Mouse (Mus musculus) CH12.LX (cell line): ENCODE measurements around the gene Alg5. TPM values are rescaled to one million over a fixed set of nuclear protein-coding genes. Genes with fewer than 3 reads are reported as not detected.
A peak's percentile ranks its signal among the peaks of the same experiment; 100 is the strongest.

Experiments
- DNase-seq: peaks from one replicate; pipeline ENCODE4 v3.0.0-alpha.2; 2013; ENCODE audit errors: extremely low read depth
- H3K27ac ChIP-seq: 2 replicates; pipeline ENCODE4 v1.5.1; 2012; ENCODE audit warnings: low read depth, mild to moderate bottlenecking, control low read depth, moderate library complexity; ENCODE audit not compliant: insufficient read depth
- H3K27me3 ChIP-seq: replicated peaks from 2 replicates; pipeline ENCODE3; 2012; ENCODE audit warnings: inconsistent platforms
- H3K36me3 ChIP-seq, 2 experiments: replicated peaks in 1 of 2; 2 replicates each; pipeline versions ENCODE3 to v1.6.1; 2012; ENCODE audit warnings: inconsistent platforms in 1 of 2, low read length in 1 of 2, mild to moderate bottlenecking in 1 of 2, mixed read lengths in 1 of 2, moderate library complexity in 1 of 2; ENCODE audit not compliant: control insufficient read depth in 1 of 2, insufficient read depth in 1 of 2
- H3K4me1 ChIP-seq, 2 experiments: 2 replicates each; pipeline ENCODE4 v1.6.1; 2012; ENCODE audit warnings: inconsistent platforms in 1 of 2, moderate library complexity in 1 of 2; ENCODE audit not compliant: insufficient read depth in 2 of 2, control insufficient read depth in 1 of 2
- H3K4me2 ChIP-seq: 2 replicates; pipeline ENCODE4 v1.6.1; 2012; ENCODE audit warnings: low read depth, mild to moderate bottlenecking, control low read depth; ENCODE audit not compliant: poor library complexity, insufficient read depth, severe bottlenecking
- H3K4me3 ChIP-seq, 3 experiments: fragments of 150-350 bp in 1 of 3; sonication (generic) in 1 of 3; replicated peaks in 1 of 3; 2 replicates each; pipeline versions ENCODE3 to v1.5.1; 2011 to 2012; ENCODE audit warnings: low read depth in 2 of 3, low read length in 2 of 3, mild to moderate bottlenecking in 2 of 3, moderate library complexity in 2 of 3, control low read depth in 1 of 3, improper control_type of control experiment in 1 of 3, inconsistent platforms in 1 of 3, mixed read lengths in 1 of 3; ENCODE audit not compliant: poor library complexity in 1 of 3
- H3K79me2 ChIP-seq: replicated peaks from 2 replicates; pipeline ENCODE4 v1.6.1; 2012; ENCODE audit warnings: mild to moderate bottlenecking, moderate library complexity; ENCODE audit not compliant: control insufficient read depth, poor library complexity, insufficient read depth, severe bottlenecking; ENCODE audit errors: extremely low read depth
- H3K9ac ChIP-seq: 2 replicates; pipeline ENCODE4 v1.6.1; 2012; ENCODE audit warnings: low read depth, mild to moderate bottlenecking, control low read depth, moderate library complexity; ENCODE audit not compliant: insufficient read depth
- H3K9me3 ChIP-seq: replicated peaks from 2 replicates; pipeline ENCODE3; 2012; ENCODE audit warnings: low read length, inconsistent platforms, mixed read lengths
- CTCF ChIP-seq, 2 experiments: IDR thresholded peaks in 1 of 2; conservative IDR thresholded peaks in 1 of 2; 2 replicates each; pipeline ENCODE4 v1.5.1; 2011 to 2012; ENCODE audit warnings: low read depth in 2 of 2, low read length in 2 of 2, improper control_type of control experiment in 1 of 2, inconsistent platforms in 1 of 2, mild to moderate bottlenecking in 1 of 2, moderate library complexity in 1 of 2
- EP300 ChIP-seq: IDR thresholded peaks from 2 replicates; pipeline ENCODE4 v1.6.1; 2011; ENCODE audit warnings: low read length, improper control_type of control experiment
- HCFC1 ChIP-seq: IDR thresholded peaks from 2 replicates; pipeline ENCODE4 v1.6.1; 2012; ENCODE audit warnings: low read depth, mild to moderate bottlenecking, inconsistent platforms, low read length, improper control_type of control experiment
- JUND ChIP-seq: conservative IDR thresholded peaks from 2 replicates; pipeline ENCODE4 v1.6.1; 2011; ENCODE audit warnings: low read depth, low read length, improper control_type of control experiment
- MAFK ChIP-seq: IDR thresholded peaks from 2 replicates; pipeline ENCODE4 v1.6.1; 2011; ENCODE audit warnings: low read length, improper control_type of control experiment; ENCODE audit not compliant: insufficient replicate concordance
- MAX ChIP-seq: IDR thresholded peaks from 2 replicates; pipeline ENCODE4 v1.6.1; 2011; ENCODE audit warnings: low read length, improper control_type of control experiment
- MYC ChIP-seq: IDR thresholded peaks from 2 replicates; pipeline ENCODE4 v1.6.1; 2011; ENCODE audit warnings: low read depth, mild to moderate bottlenecking, improper control_type of control experiment, low read length
- PAX5 ChIP-seq: IDR thresholded peaks from 2 replicates; pipeline ENCODE4 v1.6.1; 2012; ENCODE audit warnings: low read length, inconsistent platforms, mixed read lengths
- RAD21 ChIP-seq: IDR thresholded peaks from 2 replicates; pipeline ENCODE4 v1.6.1; 2011; ENCODE audit warnings: low read depth, mild to moderate bottlenecking, low read length, improper control_type of control experiment, moderate library complexity
- SIN3A ChIP-seq: IDR thresholded peaks from 2 replicates; pipeline ENCODE4 v1.6.1; 2012; ENCODE audit warnings: low read length, improper control_type of control experiment, inconsistent platforms
- SMC3 ChIP-seq: IDR thresholded peaks from 2 replicates; pipeline ENCODE4 v1.6.1; 2011; ENCODE audit warnings: low read depth, low read length, improper control_type of control experiment
- TCF12 ChIP-seq: IDR thresholded peaks from 2 replicates; pipeline ENCODE4 v1.6.1; 2014; ENCODE audit warnings: low read depth, mild to moderate bottlenecking, inconsistent platforms, low read length, improper control_type of control experiment
- UBTF ChIP-seq: IDR thresholded peaks from 2 replicates; pipeline ENCODE4 v1.6.1; 2012; ENCODE audit warnings: low read depth, mild to moderate bottlenecking, inconsistent platforms, low read length, improper control_type of control experiment, moderate library complexity
- USF1 ChIP-seq: IDR thresholded peaks from 2 replicates; pipeline ENCODE4 v1.6.1; 2014; ENCODE audit warnings: low read depth, mild to moderate bottlenecking, inconsistent platforms, low read length, improper control_type of control experiment
- dilution Hi-C: fragments of 300-500 bp; cut with MboI; formaldehyde crosslinking; loops from 2 replicates; pipeline ENCODE4 v1.14.3; 2020; ENCODE audit warnings: low sequenced_read_pairs; ENCODE audit not compliant: extremely low pct_unique_long_range_greater_than_20kb, extremely low pct_ligation_motif_present
- in situ Hi-C: fragments of 300-500 bp; cut with MboI; formaldehyde crosslinking; loops from 3 replicates; pipeline ENCODE4 v1.14.3; 2019; ENCODE audit warnings: low sequenced_read_pairs, low pct_ligation_motif_present, low pct_unique_long_range_greater_than_20kb, mixed read lengths
- polyA plus RNA-seq: library from polyadenylated mRNA; unstranded; fragments of >175 nt; gene quantifications from 2 replicates; pipeline ENCODE4 v1.2.1, GENCODE M21; 2012; ENCODE audit warnings: low read depth; ENCODE audit not compliant: insufficient read length
- total RNA-seq, 2 experiments: library from RNA; depleted of rRNA; stranded (reverse); fragments of 300-350 nt in 1 of 2; fragments of >200 nt in 1 of 2; gene quantifications; 2 replicates each; pipeline ENCODE4 v1.2.3; 2012 to 2014

Gene Alg5
- total and polyA plus RNA-seq, 3 experiments: 33.9 to 52.0 (median 48.0) TPM

DNA sequence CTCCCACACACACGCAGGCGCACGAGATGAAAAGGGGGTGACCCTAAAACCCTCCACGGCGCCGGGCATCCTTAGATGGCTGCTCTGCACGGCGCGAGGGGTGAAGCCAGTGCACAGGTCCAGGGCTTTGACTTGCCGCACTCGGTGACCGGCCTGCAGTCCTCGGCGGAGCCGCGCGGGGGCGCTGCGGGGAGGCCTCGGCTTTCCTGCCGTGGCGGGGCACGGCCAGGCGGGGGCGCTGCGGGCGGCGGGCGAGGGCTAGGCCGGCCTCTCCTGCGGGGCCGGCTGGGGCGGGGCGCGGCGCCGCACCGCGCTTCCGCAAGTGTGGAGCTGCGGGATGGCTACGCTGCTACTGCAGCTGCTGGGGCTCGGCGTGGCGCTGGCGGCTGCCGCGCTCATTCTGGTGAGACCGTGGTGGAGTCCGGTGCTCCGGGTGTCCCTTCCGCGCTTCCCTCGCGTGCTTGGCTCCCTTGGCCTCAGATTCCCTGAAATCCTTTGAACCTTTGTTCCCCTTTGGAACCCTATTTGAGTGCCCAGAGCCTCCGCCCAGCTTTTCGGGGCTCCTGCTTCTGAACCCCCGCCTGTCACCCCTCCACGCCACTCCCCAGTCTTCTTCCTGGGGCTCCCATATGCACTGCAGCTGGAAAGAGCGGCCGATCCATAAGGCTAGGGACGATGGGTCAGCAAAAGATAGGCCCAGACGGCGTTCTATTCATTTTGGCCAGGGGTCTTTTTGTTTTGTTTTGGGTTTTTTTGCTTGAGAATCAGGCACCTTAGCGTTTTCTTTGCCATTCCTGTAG, at the start of gene Alg5, which contains the start of gene Exosc8 (continued):
- TF ChIP-seq UBTF: peak; percentile 13; the same call in 1 of the 2 replicates
- TF ChIP-seq, all 38 proteins: peak for 19

DNA sequence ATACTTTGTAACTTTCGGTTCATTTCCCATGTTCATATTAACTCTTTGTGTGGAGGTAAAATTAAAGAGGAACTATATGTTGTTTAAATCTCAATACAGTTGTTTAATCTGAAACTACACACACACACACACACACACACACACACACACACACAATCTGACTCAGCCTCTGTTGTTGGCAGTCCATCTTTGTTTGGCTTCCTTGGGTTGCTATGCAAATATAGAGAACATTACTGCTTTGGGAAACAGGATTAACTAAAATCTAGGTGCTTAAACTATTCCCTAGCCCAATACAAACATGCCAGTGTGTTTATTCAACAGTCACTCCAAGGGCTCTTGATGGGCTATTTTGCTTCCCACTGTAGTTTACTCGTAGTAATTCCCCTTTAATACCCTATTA, 48.1 kb upstream of the Alg5 start:
- H3K4me2 ChIP-seq: no peak overlapping the region
- H3K4me3 ChIP-seq: no peak overlapping the region
- dilution Hi-C loops: no loop called here
- no peaks in the 10 kb centered on the region for H3K27me3 ChIP-seq
- H3K79me2 ChIP-seq: no peaks in the 10 kb centered on the region
- H3K9ac ChIP-seq: no peak overlapping the region
- H3K9me3 ChIP-seq: no peaks in the 10 kb centered on the region
- H3K27ac ChIP-seq: no peak overlapping the region
- in situ Hi-C loops: loop anchor here (10.0 to 25.0 kb wide), 2 partner anchors 332 to 950 kb away; no protein-coding TSS in a partner anchor
- no peak for DNase-seq
- H3K4me1 ChIP-seq: peaks cover 0 to 10% of the 10 kb centered on the region in 2 experiments; a peak in 2 of 4 replicates
- H3K36me3 ChIP-seq: no peaks in the 10 kb centered on the region
- TF ChIP-seq RAD21 (no peak), MYC (no peak), MAFK (no peak), PAX5 (no peak), HCFC1 (no peak), USF1 (no peak), JUND (no peak), EP300 (no peak), TCF12 (no peak), SIN3A (no peak), MAX (no peak)

DNA sequence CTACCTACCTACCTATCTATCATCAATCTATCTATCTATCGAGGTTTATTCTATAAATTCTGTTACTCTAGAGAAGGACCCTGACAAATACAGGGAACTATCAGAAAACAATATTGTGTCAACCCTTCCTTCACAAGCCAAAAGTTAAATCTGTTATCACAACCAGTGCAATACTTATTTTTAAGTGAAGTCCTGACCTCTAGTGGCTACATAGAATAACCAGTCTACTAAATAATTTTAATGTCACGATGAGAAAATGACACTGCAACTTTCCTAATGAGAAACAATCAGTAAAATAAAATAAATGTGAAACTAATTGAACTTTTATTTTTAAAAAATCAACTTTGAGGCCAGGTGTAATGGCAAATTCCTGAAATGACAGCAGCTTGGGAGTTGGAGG, 46.2 kb upstream of the Alg5 start:
- H3K36me3 ChIP-seq: no peaks in the 10 kb centered on the region
- in situ Hi-C loops: loop anchor here (10.0 to 25.0 kb wide), 2 partner anchors 334 to 952 kb away; no protein-coding TSS in a partner anchor
- no peaks in the 10 kb centered on the region for H3K9me3 ChIP-seq
- H3K9ac ChIP-seq: no peak overlapping the region
- no peak for DNase-seq
- dilution Hi-C loops: no loop called here
- TF ChIP-seq UBTF: no peak
- peak; percentile 77 for TF ChIP-seq RAD21
- TF ChIP-seq SMC3: peak; percentile 49
- TF ChIP-seq CTCF (conservative IDR thresholded peaks at IDR 0.05 in 1 of 2, IDR thresholded peaks at IDR 0.05 in 1 of 2; ENCODE audit: low read depth in 2 of 2, low read length in 2 of 2): peak in 1 of 2 experiments; percentile 73; a peak in 3 of 4 replicates
- no peak overlapping the region for H3K27ac ChIP-seq
- H3K4me1 ChIP-seq: peaks cover 0 to 7% of the 10 kb centered on the region in 2 experiments; a peak in 2 of 4 replicates
- H3K4me2 ChIP-seq: no peak overlapping the region
- H3K4me3 ChIP-seq: no peak overlapping the region
- no peaks in the 10 kb centered on the region for H3K27me3 ChIP-seq
- H3K79me2 ChIP-seq: no peaks in the 10 kb centered on the region
